Mouse (Mus musculus) embryonic facial prominence, embryonic 12.5 days (tissue): ENCODE results near the gene Mepe. TPM values are rescaled to one million over a fixed set of nuclear protein-coding genes. Genes with fewer than 3 reads are reported as not detected.

Experiments
- ATAC-seq: fragments of 200-750 bp; cut with Nextera tagmentation; 2 replicates; pipeline ENCODE4 v1.8.0; 2017; ENCODE audit not compliant: insufficient number of reproducible peaks, insufficient read depth, low FRiP score, low TSS enrichment
- H3K27ac ChIP-seq: fragments of 300-500 bp; sonication (generic); 2 replicates; pipeline ENCODE4 v1.5.1; 2016; ENCODE audit warnings: mild to moderate bottlenecking
- H3K27me3 ChIP-seq: fragments of 300-500 bp; sonication (generic); 2 replicates; pipeline ENCODE4 v1.6.1; 2016; ENCODE audit warnings: mild to moderate bottlenecking, moderate library complexity
- H3K36me3 ChIP-seq: fragments of 300-500 bp; sonication (generic); 2 replicates; pipeline ENCODE4 v1.6.1; 2016; ENCODE audit warnings: mild to moderate bottlenecking
- H3K4me1 ChIP-seq: fragments of 300-500 bp; sonication (generic); 2 replicates; pipeline ENCODE4 v1.6.1; 2016
- H3K4me2 ChIP-seq: fragments of 300-500 bp; sonication (generic); replicated peaks from 2 replicates; pipeline ENCODE4 v1.6.1; 2016; ENCODE audit warnings: mild to moderate bottlenecking, moderate library complexity
- H3K4me3 ChIP-seq: fragments of 300-500 bp; sonication (generic); 2 replicates; pipeline ENCODE4 v1.5.1; 2016; ENCODE audit warnings: mild to moderate bottlenecking
- H3K9ac ChIP-seq: fragments of 300-500 bp; sonication (generic); 2 replicates; pipeline ENCODE4 v1.6.1; 2016; ENCODE audit warnings: mild to moderate bottlenecking, moderate library complexity
- H3K9me3 ChIP-seq: fragments of 300-500 bp; sonication (generic); 2 replicates; pipeline ENCODE4 v1.6.1; 2016; ENCODE audit warnings: mild to moderate bottlenecking, moderate library complexity
- WGBS: fragments of 180-500 bp; shearing (Covaris S2); methylation state at CpG from one replicate; pipeline ENCODE4 v1.1.7; 2016; 5-methylcytosine and 5-hydroxymethylcytosine counted together
- polyA plus RNA-seq: library from polyadenylated mRNA; unstranded; fragments of >200 nt; fragmentation: Nextera tagmentation; extraction: Ambion mirVana; gene quantifications from 2 replicates; pipeline ENCODE4 v1.2.1, GENCODE M21; 2016

Gene Mepe
- polyA plus RNA-seq = not detected in 2 replicates

- Histone ChIP-seq H3K4me2 (no peak within 1 kb of the TSS), H3K27me3 (no peaks in the 10 kb centered on the region), H3K36me3 (no peaks in the 10 kb centered on the region), H3K27ac (no peak within 1 kb of the TSS), H3K9me3 (no peaks in the 10 kb centered on the region), H3K9ac (no peak within 1 kb of the TSS), H3K4me3 (no peak within 1 kb of the TSS), H3K4me1 (no peaks in the 10 kb centered on the region)
- 88% methylated on average over 6 of the region's 6 CpGs for WGBS
- no peak for ATAC-seq
These were observed at the start of gene Mepe for GRCm38 (mm10) chr5:104325029-104325428. Gene Mepe, plus strand, starts transcription at chr5:104325329.

DNA sequence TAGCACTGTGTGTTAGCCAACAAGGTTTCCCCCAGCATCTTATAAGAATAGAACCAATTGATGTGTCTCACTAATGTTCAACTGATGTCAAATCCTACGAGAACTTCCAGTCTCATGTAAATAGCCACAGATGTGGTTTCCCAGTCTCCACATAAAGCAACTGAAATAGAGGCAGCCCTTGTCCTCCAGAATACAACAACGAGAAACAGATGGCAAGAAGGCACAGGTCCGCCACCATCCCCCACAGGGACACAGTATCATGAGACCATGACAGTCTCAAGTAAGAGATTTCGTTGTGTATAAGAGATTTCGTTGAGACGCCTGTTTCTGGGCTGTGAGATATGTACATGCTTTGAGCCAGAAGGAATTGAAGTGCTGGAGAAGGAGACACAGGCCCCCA is 30.9 kb upstream of the Mepe start:
- H3K4me2 ChIP-seq = no peak overlapping the region
- 39% methylated on average over 6 of the region's 6 CpGs for WGBS
- H3K9me3 ChIP-seq = no peaks in the 10 kb centered on the region
- no peak overlapping the region for H3K27ac ChIP-seq
- no peaks in the 10 kb centered on the region for H3K36me3 ChIP-seq
- no peak for ATAC-seq
- H3K27me3 ChIP-seq = no peaks in the 10 kb centered on the region
- H3K4me3 ChIP-seq = no peak overlapping the region
- 0 out of 2 replicates have a peak, but pooled peaks cover 3% of the 10 kb centered on the region for H3K4me1 ChIP-seq
- H3K9ac ChIP-seq = no peak overlapping the region

GRCm38 (mm10) chr5:104298994-104299393 is 26.1 kb upstream of the Mepe start, which contains the start of gene Ibsp:
Gene Ibsp, plus strand, starts transcription at chr5:104299171.
- Histone ChIP-seq H3K36me3 (no peaks in the 10 kb centered on the region), H3K27ac (no peak within 1 kb of the TSS), H3K27me3 (no peaks in the 10 kb centered on the region), H3K4me3 (no peak within 1 kb of the TSS), H3K4me1 (0 out of 2 replicates have a peak, but pooled peaks cover 3% of the 10 kb centered on the region), H3K9ac (no peak within 1 kb of the TSS), H3K9me3 (no peaks in the 10 kb centered on the region), H3K4me2 (no peak within 1 kb of the TSS)
- whole genome bisulfite sequencing = 54% methylated on average over 6 of the region's 6 CpGs
- no peak for ATAC-seq

DNA sequence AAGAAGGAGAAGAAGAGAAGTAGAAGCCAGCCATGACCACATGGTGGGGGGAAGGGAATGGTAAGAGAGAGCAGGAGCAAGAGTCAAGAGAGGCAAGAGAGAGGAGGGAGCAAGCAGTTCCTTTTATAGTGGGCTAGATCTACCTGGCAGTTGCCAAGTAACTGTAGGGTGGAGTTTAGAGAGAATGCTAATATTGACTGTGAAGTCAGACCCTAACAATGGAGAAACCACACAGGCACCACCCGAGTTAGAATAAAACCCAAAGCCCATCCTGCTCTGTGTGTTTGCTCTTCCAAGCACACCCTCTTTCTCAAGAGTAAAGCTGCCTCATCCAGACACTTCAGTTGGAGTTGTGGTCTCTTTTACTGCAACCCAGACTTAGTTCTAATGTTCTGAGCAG is 11.1 kb upstream of the Mepe start:
- Histone ChIP-seq H3K9me3 (no peaks in the 10 kb centered on the region), H3K36me3 (no peaks in the 10 kb centered on the region), H3K9ac (no peak overlapping the region), H3K27me3 (no peaks in the 10 kb centered on the region), H3K4me2 (no peak overlapping the region), H3K27ac (no peak overlapping the region), H3K4me1 (no peaks in the 10 kb centered on the region), H3K4me3 (no peak overlapping the region)
- no peak for ATAC-seq
- WGBS = 86% methylated on average over 1 of the region's 1 CpGs

DNA sequence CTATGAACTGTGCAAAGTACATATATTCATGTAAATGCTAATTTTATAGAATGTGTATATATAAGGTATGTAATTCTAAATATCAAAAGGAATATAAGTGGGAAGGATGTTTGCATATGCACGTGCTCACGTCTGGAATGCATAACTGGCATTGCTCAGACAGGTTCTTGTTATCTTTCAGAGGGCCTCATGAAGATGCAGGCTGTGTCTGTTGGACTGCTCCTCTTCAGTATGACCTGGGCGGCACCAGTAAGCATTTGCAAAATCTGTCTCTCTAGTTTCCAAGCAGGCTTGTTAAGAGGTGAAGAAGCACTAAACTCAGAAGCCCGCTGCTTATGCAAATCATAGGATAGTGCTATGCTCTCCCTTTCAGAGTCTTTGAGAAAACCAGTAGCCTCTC is 1.8 kb downstream of the Mepe start:
- Histone ChIP-seq H3K36me3 (peaks cover 6% of the 10 kb centered on the region; the same call in 1 of the 2 replicates), H3K4me2 (no peak overlapping the region), H3K4me3 (no peak overlapping the region), H3K27me3 (peaks cover 6% of the 10 kb centered on the region; the same call in 1 of the 2 replicates), H3K4me1 (no peaks in the 10 kb centered on the region), H3K9ac (no peak overlapping the region), H3K27ac (no peak overlapping the region), H3K9me3 (no peaks in the 10 kb centered on the region)
- no peak for ATAC-seq
- 71% methylated on average over 4 of the region's 4 CpGs for WGBS

GRCm38 (mm10) chr5:104327389-104327788 is 2.3 kb downstream of the Mepe start:
- WGBS = 79% methylated on average over 8 of the region's 8 CpGs
- Histone ChIP-seq H3K4me1 (no peaks in the 10 kb centered on the region), H3K27me3 (peaks cover 6% of the 10 kb centered on the region; the same call in 1 of the 2 replicates), H3K4me3 (no peak overlapping the region), H3K9ac (no peak overlapping the region), H3K9me3 (no peaks in the 10 kb centered on the region), H3K4me2 (no peak overlapping the region), H3K36me3 (peaks cover 6% of the 10 kb centered on the region; the same call in 1 of the 2 replicates), H3K27ac (no peak overlapping the region)
- ATAC-seq = no peak

- Histone ChIP-seq H3K27me3 (peaks cover 6% of the 10 kb centered on the region; the same call in 1 of the 2 replicates), H3K4me2 (no peak overlapping the region), H3K27ac (no peak overlapping the region), H3K4me1 (no peaks in the 10 kb centered on the region), H3K4me3 (no peak overlapping the region), H3K9me3 (no peaks in the 10 kb centered on the region), H3K9ac (no peak overlapping the region; the same call in 1 of the 2 replicates), H3K36me3 (peaks cover 6% of the 10 kb centered on the region; the same call in 1 of the 2 replicates)
- ATAC-seq = 0 out of 2 replicates have a peak, but pooled peaks have one; percentile 69
These were observed 2.7 kb downstream of the Mepe start for GRCm38 (mm10) chr5:104327876-104328275.

DNA sequence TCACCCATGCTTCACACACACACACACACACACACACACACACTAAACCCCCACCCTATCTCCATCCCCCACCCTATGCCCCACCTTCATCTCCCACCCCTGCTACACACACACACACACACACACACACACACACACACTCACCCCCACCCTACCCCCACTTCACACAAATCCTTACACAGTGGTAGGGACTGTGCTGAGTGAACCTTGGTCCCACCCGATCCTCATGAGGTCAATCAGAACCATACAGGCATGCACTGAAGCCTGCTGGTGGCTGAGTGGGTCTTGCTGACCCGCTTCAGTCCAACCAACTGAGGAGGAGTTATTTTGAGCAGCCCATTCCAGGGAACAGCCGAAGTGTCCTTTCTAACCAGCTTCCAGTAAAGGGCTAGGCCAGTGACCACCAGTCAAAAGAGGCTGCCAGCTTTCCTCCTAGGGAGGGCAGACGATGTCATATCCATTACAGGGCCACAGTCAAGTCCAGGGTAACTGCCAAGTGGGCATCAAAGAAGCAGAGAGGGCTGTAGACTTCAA is 3.3 kb downstream of the Mepe start:
- Histone ChIP-seq H3K9ac (no peak overlapping the region; the same call in 1 of the 2 replicates), H3K36me3 (peaks cover 6% of the 10 kb centered on the region; the same call in 1 of the 2 replicates), H3K9me3 (no peaks in the 10 kb centered on the region), H3K27me3 (peaks cover 6% of the 10 kb centered on the region; the same call in 1 of the 2 replicates), H3K4me3 (no peak overlapping the region), H3K4me1 (no peaks in the 10 kb centered on the region), H3K27ac (no peak overlapping the region), H3K4me2 (no peak overlapping the region)
- 0 out of 2 replicates have a peak, but pooled peaks have one; percentile 22 for ATAC-seq
- 72% methylated on average over 4 of the region's 4 CpGs for WGBS

- Histone ChIP-seq H3K27ac (no peak overlapping the region), H3K9me3 (no peaks in the 10 kb centered on the region), H3K4me3 (no peak overlapping the region), H3K4me1 (no peaks in the 10 kb centered on the region), H3K36me3 (peaks cover 6% of the 10 kb centered on the region; the same call in 1 of the 2 replicates), H3K9ac (no peak overlapping the region), H3K4me2 (no peak overlapping the region), H3K27me3 (peaks cover 6% of the 10 kb centered on the region; the same call in 1 of the 2 replicates)
- WGBS = 82% methylated on average over 5 of the region's 5 CpGs
- ATAC-seq = no peak
These were observed 4.3 kb downstream of the Mepe start for GRCm38 (mm10) chr5:104329381-104329780.

DNA sequence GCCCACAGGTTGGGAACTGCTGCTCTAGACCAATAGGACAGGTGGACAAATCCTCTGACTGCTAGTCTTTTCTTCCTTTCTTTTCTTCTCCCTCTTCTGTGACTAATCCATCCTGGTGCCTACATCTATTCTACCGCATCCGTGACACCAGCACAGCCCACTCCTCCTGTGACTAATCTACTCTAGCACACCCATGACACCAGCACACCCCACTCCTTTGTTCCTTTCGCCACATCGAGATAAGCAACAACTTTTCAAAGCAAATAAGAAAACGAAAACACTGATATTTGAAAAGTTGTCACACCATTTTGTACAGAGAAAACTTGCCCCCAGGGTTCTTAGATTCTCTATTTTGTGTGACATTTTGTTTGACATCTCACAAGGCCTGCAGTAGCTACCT is 5.0 kb downstream of the Mepe start:
- H3K4me1 ChIP-seq = no peaks in the 10 kb centered on the region
- WGBS = 75% methylated on average over 5 of the region's 5 CpGs
- H3K27ac ChIP-seq = no peak overlapping the region
- peaks cover 6% of the 10 kb centered on the region; the same call in 1 of the 2 replicates for H3K27me3 ChIP-seq
- no peak overlapping the region for H3K4me2 ChIP-seq
- H3K9ac ChIP-seq = no peak overlapping the region
- no peak overlapping the region for H3K4me3 ChIP-seq
- no peaks in the 10 kb centered on the region for H3K9me3 ChIP-seq
- peaks cover 6% of the 10 kb centered on the region; the same call in 1 of the 2 replicates for H3K36me3 ChIP-seq
- no peak for ATAC-seq

DNA sequence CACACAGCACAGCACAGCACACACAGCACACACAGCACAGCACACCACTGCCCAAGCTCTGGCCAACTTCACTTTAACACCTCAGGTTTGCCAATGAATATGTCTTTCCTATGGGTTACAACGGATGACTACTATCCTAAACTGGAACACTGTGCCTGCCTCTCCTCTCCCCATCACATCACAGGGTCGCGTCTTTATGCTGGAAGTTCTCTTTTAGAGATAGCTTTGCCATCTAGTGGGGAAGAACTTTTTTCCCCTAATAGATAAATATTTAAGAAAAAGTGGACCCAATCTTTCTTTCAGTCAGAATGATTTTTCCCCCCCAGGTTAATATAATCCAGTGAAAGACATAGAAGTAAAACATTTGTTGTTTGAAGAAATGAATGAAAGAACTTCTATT is 7.2 kb downstream of the Mepe start:
- H3K4me1 ChIP-seq = no peaks in the 10 kb centered on the region
- WGBS = 57% methylated on average over 3 of the region's 3 CpGs
- H3K36me3 ChIP-seq = peaks cover 6% of the 10 kb centered on the region; the same call in 1 of the 2 replicates
- no peak for ATAC-seq
- H3K27ac ChIP-seq = no peak overlapping the region
- H3K9ac ChIP-seq = no peak overlapping the region
- H3K4me2 ChIP-seq = no peak overlapping the region
- H3K27me3 ChIP-seq = peaks cover 6% of the 10 kb centered on the region; the same call in 1 of the 2 replicates
- no peaks in the 10 kb centered on the region for H3K9me3 ChIP-seq
- H3K4me3 ChIP-seq = no peak overlapping the region

- Histone ChIP-seq H3K4me3 (no peak overlapping the region), H3K36me3 (peaks cover 6% of the 10 kb centered on the region; the same call in 1 of the 2 replicates), H3K27ac (no peak overlapping the region), H3K27me3 (peaks cover 6% of the 10 kb centered on the region; the same call in 1 of the 2 replicates), H3K4me2 (no peak overlapping the region), H3K9me3 (no peaks in the 10 kb centered on the region), H3K9ac (no peak overlapping the region), H3K4me1 (no peaks in the 10 kb centered on the region)
- 45% methylated on average over 7 of the region's 7 CpGs for WGBS
- ATAC-seq = peak; percentile 64; the same call in 1 of the 2 replicates
These were observed 8.1 kb downstream of the Mepe start for GRCm38 (mm10) chr5:104333231-104333640.
